Mouse (Mus musculus) urinary bladder, postnatal 25 days (tissue): ENCODE measurements around the gene Ecm1.

Experiments used
- DNase-seq: peaks from one replicate; pipeline ENCODE4 v3.0.0; 2022; ENCODE audit warnings: low spot score

Ecm1 gene

GRCm38 (mm10) chr3:95739353-95740104 lies at the start of gene Ecm1:
Gene Ecm1 (minus strand): TSS chr3:95739569.
- DNase-seq, result peak; percentile 46

- DNase-seq, result no peak
Measured at GRCm38 (mm10) chr3:95785501-95785900, 46.1 kb upstream of the Ecm1 start.

- DNase-seq, result no peak
Measured at GRCm38 (mm10) chr3:95771985-95772384, 32.6 kb upstream of the Ecm1 start.

GRCm38 (mm10) chr3:95765534-95765933 lies 26.2 kb upstream of the Ecm1 start:
- DNase-seq, result no peak

GRCm38 (mm10) chr3:95763811-95764210 lies 24.4 kb upstream of the Ecm1 start:
- DNase-seq, result no peak

- no peak for DNase-seq
Measured at GRCm38 (mm10) chr3:95762961-95763360, 23.6 kb upstream of the Ecm1 start.

- DNase-seq, result no peak
Measured at GRCm38 (mm10) chr3:95761771-95762170, 22.4 kb upstream of the Ecm1 start.

- no peak for DNase-seq
Measured at GRCm38 (mm10) chr3:95760656-95761055, 21.3 kb upstream of the Ecm1 start.

- no peak for DNase-seq
Measured at GRCm38 (mm10) chr3:95760106-95760505, 20.7 kb upstream of the Ecm1 start, which contains the start of gene Tars2. Gene Tars2 (minus strand): TSS chr3:95760206.

- no peak for DNase-seq
Measured at GRCm38 (mm10) chr3:95758467-95759218, 19.3 kb upstream of the Ecm1 start.

GRCm38 (mm10) chr3:95756808-95757207 lies 17.4 kb upstream of the Ecm1 start:
- DNase-seq, result no peak

GRCm38 (mm10) chr3:95754345-95755206 lies 15.2 kb upstream of the Ecm1 start:
- peak; percentile 84 for DNase-seq

- no peak for DNase-seq
Measured at GRCm38 (mm10) chr3:95752935-95753334, 13.6 kb upstream of the Ecm1 start.

- DNase-seq, result no peak
Measured at GRCm38 (mm10) chr3:95740406-95740805, 1.0 kb upstream of the Ecm1 start.

GRCm38 (mm10) chr3:95735071-95735670 lies 4.2 kb downstream of the Ecm1 start:
- DNase-seq, result no peak

- peak; percentile 54 for DNase-seq
Measured at GRCm38 (mm10) chr3:95734092-95734702, 5.2 kb downstream of the Ecm1 start.

GRCm38 (mm10) chr3:95732744-95733521 lies 6.4 kb downstream of the Ecm1 start:
- peak; percentile 36 for DNase-seq

GRCm38 (mm10) chr3:95732297-95732696 lies 7.1 kb downstream of the Ecm1 start:
- no peak for DNase-seq

GRCm38 (mm10) chr3:95731802-95732201 lies 7.6 kb downstream of the Ecm1 start:
- no peak for DNase-seq

GRCm38 (mm10) chr3:95730431-95730830 lies 8.9 kb downstream of the Ecm1 start:
- no peak for DNase-seq

GRCm38 (mm10) chr3:95728906-95729305 lies 10.5 kb downstream of the Ecm1 start:
- DNase-seq, result no peak
